Mouse (Mus musculus): ENCODE results near the gene Pmpca. TPM values are rescaled to one million over a fixed set of nuclear protein-coding genes. Genes with fewer than 3 reads are reported as not detected.

Gene Pmpca
- total RNA-seq, 2 experiments from 2014 or later = 145 TPM

GRCm38 (mm10) chr2:26423086-26423485, 33.9 kb downstream of the Pmpca start:
- no peak for DNase-seq (ENCODE audit: low spot score in 2 of 2)

- DNase-seq (ENCODE audit: low spot score in 2 of 2) = no peak
Observed at GRCm38 (mm10) chr2:26424541-26424940, 35.4 kb downstream of the Pmpca start.

GRCm38 (mm10) chr2:26429851-26430250, 40.7 kb downstream of the Pmpca start:
- DNase-seq (ENCODE audit: low spot score in 2 of 2) = no peak

GRCm38 (mm10) chr2:26434791-26435572, 45.8 kb downstream of the Pmpca start:
- no peak for DNase-seq (ENCODE audit: low spot score in 2 of 2)

GRCm38 (mm10) chr2:26437221-26437620, 48.1 kb downstream of the Pmpca start:
- no peak for DNase-seq (ENCODE audit: low spot score in 2 of 2)

DNA sequence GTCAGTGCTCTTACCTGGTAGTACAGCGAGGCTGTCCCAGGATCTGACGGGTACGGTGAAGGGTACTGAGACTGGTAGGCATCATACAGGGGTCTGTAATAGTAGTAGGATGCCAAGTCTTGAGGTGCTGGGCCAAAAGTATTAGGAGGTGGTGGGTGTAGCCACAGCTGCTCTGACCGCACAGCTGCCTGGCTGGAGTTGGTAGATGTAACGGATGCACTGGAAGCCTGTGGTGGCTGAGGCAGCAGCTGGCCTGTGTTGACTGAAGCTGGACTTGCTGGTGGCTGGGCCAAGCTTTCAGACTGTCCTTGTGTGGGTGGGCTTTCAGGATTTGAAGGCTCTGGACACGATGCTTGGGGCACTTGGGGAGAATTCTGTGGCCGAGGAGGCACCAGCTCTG, 49.2 kb downstream of the Pmpca start:
- no peak for DNase-seq (ENCODE audit: low spot score in 2 of 2)

DNA sequence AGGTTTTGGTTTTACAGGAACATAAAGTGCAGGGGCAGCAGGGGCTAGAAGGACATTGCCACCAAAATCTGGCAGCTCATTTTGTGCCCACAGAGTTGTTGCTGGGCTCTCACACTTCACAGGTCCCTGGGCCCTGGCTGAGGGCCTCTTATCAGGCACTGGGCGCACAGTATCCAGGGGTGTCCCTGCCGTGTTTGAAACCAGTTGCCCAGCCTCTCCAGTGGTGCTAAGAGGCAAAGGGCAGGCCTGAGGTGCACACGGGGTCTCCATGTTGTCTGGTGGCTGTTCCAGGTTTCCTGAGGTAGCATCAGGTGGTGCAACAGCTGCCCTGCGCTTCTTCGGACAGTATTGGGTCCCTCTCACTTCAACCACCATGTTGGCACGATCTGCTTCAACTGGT, 50.5 kb downstream of the Pmpca start:
- DNase-seq (ENCODE audit: low spot score in 2 of 2) = no peak

GRCm38 (mm10) chr2:26441261-26441660, 52.1 kb downstream of the Pmpca start:
- no peak for DNase-seq (ENCODE audit: low spot score in 2 of 2)

- no peak for DNase-seq (ENCODE audit: low spot score in 2 of 2)
Observed at GRCm38 (mm10) chr2:26441688-26442087, 52.5 kb downstream of the Pmpca start.

DNA sequence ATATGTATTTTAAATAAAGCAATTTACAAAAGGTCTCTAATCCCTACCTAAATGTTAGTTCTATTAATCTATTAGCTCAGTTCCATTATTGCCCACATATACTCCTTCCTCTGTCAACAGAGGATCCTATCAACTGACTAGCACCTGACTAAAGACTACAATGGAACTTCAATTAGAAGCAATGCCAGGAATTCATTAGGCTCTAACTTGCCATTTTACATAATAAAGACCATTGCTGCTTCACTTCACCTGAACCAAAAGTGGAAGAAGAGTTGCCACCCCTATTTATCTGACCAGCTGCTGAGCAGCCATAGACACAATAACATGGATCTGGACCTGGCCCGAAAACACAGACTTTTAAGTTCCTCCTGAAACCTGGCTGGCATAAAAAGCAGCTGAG, 53.7 kb downstream of the Pmpca start:
- no peak for DNase-seq (ENCODE audit: low spot score in 2 of 2)

DNA sequence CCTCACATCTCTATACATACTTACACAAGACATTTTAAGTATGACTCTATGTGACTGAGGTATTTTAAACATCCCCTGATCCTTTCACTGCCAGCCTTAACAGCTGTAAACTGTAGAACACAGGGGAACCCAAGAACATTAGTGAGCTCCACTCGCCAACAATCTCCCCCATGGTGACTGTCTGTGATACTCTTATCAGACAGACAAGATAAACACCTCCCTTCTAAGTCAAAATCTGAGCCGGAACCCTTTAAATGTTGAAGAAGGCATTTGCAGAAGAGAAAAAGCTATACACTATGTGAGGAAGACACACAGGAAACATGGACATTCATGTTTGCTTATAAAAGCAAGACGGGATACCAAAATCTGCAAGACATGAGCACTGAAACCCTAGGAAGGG, 54.7 kb downstream of the Pmpca start:
- DNase-seq (ENCODE audit: low spot score in 2 of 2) = no peak

DNA sequence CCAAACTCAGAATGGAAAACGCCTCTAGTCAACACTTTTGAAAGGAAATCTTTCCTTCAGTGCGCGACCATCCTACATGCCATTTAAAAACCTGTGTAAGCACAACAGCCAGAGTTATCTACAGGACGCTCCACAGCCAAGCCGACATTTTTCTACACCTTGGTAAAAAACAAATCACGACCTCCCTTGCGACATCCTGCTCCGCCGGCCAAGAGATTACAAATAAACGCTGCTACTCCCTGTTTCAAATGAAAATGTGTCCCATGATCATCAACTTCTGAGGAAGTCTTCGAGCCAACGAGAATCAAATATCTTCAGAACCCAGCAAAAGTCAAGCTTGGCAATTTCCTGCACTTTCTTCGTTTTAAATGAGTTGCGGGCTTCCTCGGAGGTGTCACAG, 55.2 kb downstream of the Pmpca start:
- no peak for DNase-seq (ENCODE audit: low spot score in 2 of 2)

DNA sequence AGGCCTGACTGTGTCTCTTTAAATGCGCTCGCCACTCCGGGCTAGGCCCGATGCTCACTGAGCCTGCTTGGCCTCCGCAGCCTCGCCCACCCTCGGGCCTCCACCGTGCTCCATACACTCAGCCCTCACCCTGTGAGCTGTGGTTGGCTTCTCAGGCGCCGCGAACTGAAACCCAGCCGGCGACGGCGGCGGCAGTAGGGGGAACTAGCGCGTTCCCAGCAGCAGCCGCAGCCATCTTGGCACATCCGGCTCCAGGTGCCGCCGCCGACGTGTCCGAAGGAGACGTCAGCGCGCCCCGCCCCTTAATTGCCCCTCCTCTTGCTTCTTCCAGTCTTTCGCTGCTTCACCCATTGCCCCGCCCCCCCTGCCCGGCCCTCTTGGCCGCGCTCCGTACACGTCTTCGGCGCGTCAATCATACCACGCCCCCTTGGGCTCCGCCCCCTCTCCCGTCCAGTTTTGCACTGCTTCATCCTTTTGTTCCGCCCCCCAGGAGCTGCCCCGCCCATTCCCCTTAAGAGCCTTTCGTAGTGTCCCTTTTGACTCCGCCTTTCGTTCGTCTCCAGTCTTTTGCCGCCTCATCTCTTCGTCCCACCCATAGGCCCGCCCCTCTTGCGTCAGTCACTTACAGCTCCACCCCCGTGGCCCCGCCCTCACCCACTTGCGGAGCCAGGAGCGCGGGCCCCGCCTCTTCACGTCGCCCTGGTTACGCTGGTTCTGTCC, 56.0 kb downstream of the Pmpca start, which contains the start of gene Sec16a:
Gene Sec16a, minus strand, starts transcription at position 271 of the 720 bp plus-strand sequence.
- peak; percentile 98 to 100 for DNase-seq (ENCODE audit: low spot score in 2 of 2)

DNA sequence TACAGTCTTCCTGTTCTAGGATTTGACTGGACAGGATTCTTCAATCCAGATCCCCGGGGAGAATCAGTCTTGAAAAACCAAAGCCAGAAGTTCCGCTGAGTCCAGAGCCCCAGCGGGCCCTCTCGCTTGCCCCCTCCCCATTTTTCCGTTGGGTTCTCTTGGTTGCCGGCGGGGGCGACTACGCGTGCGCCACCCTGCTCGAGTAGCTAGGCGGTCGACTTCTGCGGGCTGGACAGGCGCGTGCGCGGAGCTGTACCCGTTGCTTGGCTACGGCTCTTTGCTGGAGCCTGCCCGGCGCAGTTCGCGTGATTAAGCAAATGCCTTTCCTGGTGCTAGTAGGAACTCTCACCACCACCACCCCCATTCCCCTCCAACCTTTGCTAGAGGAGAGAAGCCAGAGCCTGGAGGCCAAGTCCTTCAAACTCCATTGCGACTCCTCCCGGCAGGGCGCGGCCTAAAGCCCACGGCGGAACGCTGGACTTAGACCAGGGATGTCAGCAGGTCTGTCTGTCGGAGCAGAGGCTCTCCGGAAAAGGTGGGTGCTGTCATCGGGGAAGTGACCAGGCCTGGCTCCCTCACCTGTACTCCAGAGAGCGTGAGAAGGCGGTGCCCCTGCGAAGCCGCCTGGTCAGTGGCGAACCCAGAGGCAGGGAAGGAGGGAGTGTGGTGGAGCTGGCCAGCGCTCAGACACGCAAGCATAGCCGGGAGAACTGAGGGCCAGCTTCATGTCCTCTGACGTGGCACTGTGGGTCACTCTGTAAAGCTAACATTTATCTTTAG, 56.7 kb downstream of the Pmpca start:
- peak; percentile 77 to 81 for DNase-seq (ENCODE audit: low spot score in 2 of 2)

DNA sequence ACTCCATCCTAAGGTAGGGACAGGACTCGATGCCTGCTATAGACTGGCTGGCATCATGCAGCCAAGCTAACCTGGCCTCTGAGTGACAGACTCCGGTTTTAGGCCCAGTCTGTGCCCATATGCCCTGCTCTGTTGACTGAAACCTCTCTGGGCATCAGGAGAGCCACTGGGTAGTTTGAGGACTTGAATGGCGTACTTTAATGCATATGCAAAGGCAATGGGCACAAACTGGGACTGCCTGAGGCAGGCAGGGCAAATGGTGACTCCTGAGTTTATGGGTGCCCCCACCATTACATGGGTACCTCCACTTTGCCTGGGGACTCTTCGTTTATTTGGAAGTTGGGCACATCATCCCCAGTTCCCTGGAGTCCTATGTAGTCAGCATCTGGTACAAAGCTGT, 57.5 kb downstream of the Pmpca start:
- DNase-seq (ENCODE audit: low spot score in 2 of 2) = no peak

Other genes starting within 250 kb of the Pmpca start
- 1 to 10 TPM in 1 of 2 experiments, under 1 TPM in 1; 0.71 to 1.0 TPM for gene Lhx3, start 181.1 kb upstream of the Pmpca start, total RNA-seq (2021)
- gene Qsox2, start 151.8 kb upstream of the Pmpca start, total RNA-seq (2021) = 10 to 100 TPM; 23.8 to 24.0 TPM
- 1 to 10 TPM; 3.1 TPM for gene Ccdc187, start 94.8 kb upstream of the Pmpca start, total RNA-seq (2021)
- 10 to 100 TPM; 33.7 to 39.7 TPM for gene Gpsm1, start 73.8 kb upstream of the Pmpca start, total RNA-seq (2021)
- 10 to 100 TPM; 17.5 to 18.6 TPM for gene Dnlz, start 37.2 kb upstream of the Pmpca start, total RNA-seq (2021)
- 1 to 10 TPM; 1.1 to 1.2 TPM for gene Card9, start 28.4 kb upstream of the Pmpca start, total RNA-seq (2021)
- gene Snapc4, start 8.7 kb upstream of the Pmpca start, total RNA-seq (2021) = 10 to 100 TPM; 57.3 to 58.7 TPM
- 10 to 100 TPM; 88.3 to 93.8 TPM for gene Entr1, start within 50 bp of the Pmpca start, total RNA-seq (2021)
- gene Inpp5e, start 19.9 kb downstream of the Pmpca start, total RNA-seq (2021) = 10 to 100 TPM; 32.3 to 35.8 TPM
- gene Sec16a, start 55.9 kb downstream of the Pmpca start, total RNA-seq (2021) = 10 to 100 TPM; 53.7 to 58.6 TPM
- gene Notch1, start 127.3 kb downstream of the Pmpca start, total RNA-seq (2021) = 10 to 100 TPM; 35.1 to 48.7 TPM
- 100 to 1,000 TPM; 265 to 295 TPM for gene Egfl7, start 190.7 kb downstream of the Pmpca start, total RNA-seq (2021)
- not detected for gene Gm20532, start 197.3 kb downstream of the Pmpca start, total RNA-seq (2021)
- 100 to 1,000 TPM; 121 to 156 TPM for gene Agpat2, start 215.1 kb downstream of the Pmpca start, total RNA-seq (2021)
- gene Fam69b, start 239.1 kb downstream of the Pmpca start, total RNA-seq (2021) = 10 to 100 TPM; 11.1 to 11.4 TPM

Measured in adrenal gland, postnatal 4 days (tissue).